Mouse (Mus musculus) induced T-regulatory cell, adult 2 months (primary cell): ENCODE measurements at regions not wholly inside any gene's neighbourhood (a gene's known extent, or its start where the extent isn't known, plus 50 kb on each side); places are given as distances from the start of the nearest gene placed in this dataset.

Experiments used
- DNase-seq: peaks from one replicate; pipeline ENCODE4 v3.0.0-alpha.2; 2012; ENCODE audit warnings: low read depth

GRCm38 (mm10) chr2:148292442-148292841, 102.7 kb upstream of the Sstr4 start:
- DNase-seq = no peak

GRCm38 (mm10) chr2:148292895-148293294, 102.2 kb upstream of the Sstr4 start:
- DNase-seq = no peak

GRCm38 (mm10) chr2:148300879-148301278, 94.3 kb upstream of the Sstr4 start:
- no peak for DNase-seq

GRCm38 (mm10) chr2:148312255-148312654, 82.9 kb upstream of the Sstr4 start:
- DNase-seq = no peak

GRCm38 (mm10) chr2:148320896-148321295, 74.2 kb upstream of the Sstr4 start:
- DNase-seq = no peak

GRCm38 (mm10) chr2:148325362-148325761, 69.8 kb upstream of the Sstr4 start:
- DNase-seq = no peak

GRCm38 (mm10) chr2:148325854-148326387, 69.2 kb upstream of the Sstr4 start:
- DNase-seq = no peak

GRCm38 (mm10) chr2:148326414-148326813, 68.7 kb upstream of the Sstr4 start:
- no peak for DNase-seq

GRCm38 (mm10) chr2:148327552-148327951, 67.6 kb upstream of the Sstr4 start:
- no peak for DNase-seq

GRCm38 (mm10) chr2:148330368-148330767, 64.8 kb upstream of the Sstr4 start:
- DNase-seq = no peak

- no peak for DNase-seq
Measured at GRCm38 (mm10) chr2:148334555-148334954, 60.6 kb upstream of the Sstr4 start.

GRCm38 (mm10) chr2:148336626-148337025, 58.5 kb upstream of the Sstr4 start:
- no peak for DNase-seq

GRCm38 (mm10) chr2:148338308-148338768, 56.8 kb upstream of the Sstr4 start:
- DNase-seq = no peak

- no peak for DNase-seq
Measured at GRCm38 (mm10) chr2:148338894-148339293, 56.2 kb upstream of the Sstr4 start.

- DNase-seq = no peak
Measured at GRCm38 (mm10) chr2:148344193-148344592, 51.0 kb upstream of the Sstr4 start.
